Mouse (Mus musculus) hindbrain, embryonic 16.5 days (tissue): ENCODE data around the gene Map2k5. TPM values are rescaled to one million over a fixed set of nuclear protein-coding genes. Genes with fewer than 3 reads are reported as not detected.

Experiments used
- ATAC-seq: fragments of 200-750 bp; cut with Nextera tagmentation; 2 replicates; pipeline ENCODE4 v1.8.0; 2017; ENCODE audit warnings: moderate TSS enrichment, moderate library complexity
- H3K27ac ChIP-seq: fragments of 300-500 bp; sonication (generic); 2 replicates; pipeline ENCODE4 v1.5.1; 2014; ENCODE audit warnings: low read depth, mild to moderate bottlenecking, control low read depth, low read length, moderate library complexity
- H3K27me3 ChIP-seq: fragments of 300-500 bp; sonication (generic); replicated peaks from 2 replicates; pipeline ENCODE4 v1.6.1; 2014; ENCODE audit warnings: low read length; ENCODE audit not compliant: control insufficient read depth, insufficient read depth
- H3K36me3 ChIP-seq: fragments of 300-500 bp; sonication (generic); 2 replicates; pipeline ENCODE4 v1.6.1; 2014; ENCODE audit warnings: mild to moderate bottlenecking, low read length, moderate library complexity, mixed read lengths; ENCODE audit not compliant: control insufficient read depth, insufficient read depth
- H3K4me1 ChIP-seq: fragments of 300-500 bp; sonication (generic); 2 replicates; pipeline ENCODE4 v1.6.1; 2014; ENCODE audit warnings: low read depth, low read length; ENCODE audit not compliant: control insufficient read depth, insufficient read depth
- H3K4me2 ChIP-seq: fragments of 300-500 bp; sonication (generic); 2 replicates; pipeline ENCODE4 v1.6.1; 2014; ENCODE audit warnings: mild to moderate bottlenecking, low read length, control low read depth, moderate library complexity
- H3K4me3 ChIP-seq: fragments of 300-500 bp; sonication (generic); 2 replicates; pipeline ENCODE4 v1.5.1; 2014; ENCODE audit warnings: mild to moderate bottlenecking, low read length, control low read depth, moderate library complexity
- H3K9ac ChIP-seq: fragments of 300-500 bp; sonication (generic); 2 replicates; pipeline ENCODE4 v1.6.1; 2014; ENCODE audit warnings: low read depth, mild to moderate bottlenecking, control low read depth, low read length, moderate library complexity
- H3K9me3 ChIP-seq: fragments of 300-500 bp; sonication (generic); 2 replicates; pipeline ENCODE4 v1.6.1; 2014; ENCODE audit warnings: mild to moderate bottlenecking, low read length, moderate library complexity; ENCODE audit not compliant: control insufficient read depth
- WGBS: fragments of 180-500 bp; shearing (Covaris S2); extraction: QIAGEN DNeasy Blood & Tissue Kit; methylation state at CpG from one replicate; pipeline ENCODE4 v1.1.7; 2014; 5-methylcytosine and 5-hydroxymethylcytosine counted together
- polyA plus RNA-seq: library from polyadenylated mRNA; unstranded; fragments of >200 nt; fragmentation: Nextera tagmentation; extraction: Ambion mirVana; gene quantifications from 2 replicates; pipeline ENCODE4 v1.2.1, GENCODE M21; 2015

Gene Map2k5
- polyA plus RNA-seq, 1 experiment from 2014 or later: 31.2 TPM

- no peak for ATAC-seq
- Histone ChIP-seq H3K4me1 (peaks cover 30% of the 10 kb centered on the region), H3K9ac (no peak overlapping the region), H3K4me2 (peak overlapping the region; percentile 14; the same call in 1 of the 2 replicates), H3K27me3 (peaks cover 36% of the 10 kb centered on the region), H3K36me3 (no peaks in the 10 kb centered on the region), H3K4me3 (no peak overlapping the region), H3K27ac (no peak overlapping the region), H3K9me3 (no peaks in the 10 kb centered on the region)
- WGBS: 5% methylated on average over 6 of the region's 6 CpGs
Observed at GRCm38 (mm10) chr9:63137615-63137915, 240.1 kb downstream of the Map2k5 start.

GRCm38 (mm10) chr9:63136756-63137614 is 240.7 kb downstream of the Map2k5 start:
- Histone ChIP-seq H3K9me3 (no peaks in the 10 kb centered on the region), H3K4me3 (no peak overlapping the region), H3K9ac (no peak overlapping the region), H3K4me2 (no peak overlapping the region; the same call in 1 of the 2 replicates), H3K27me3 (peaks cover 31% of the 10 kb centered on the region), H3K4me1 (peaks cover 27% of the 10 kb centered on the region), H3K27ac (no peak overlapping the region), H3K36me3 (no peaks in the 10 kb centered on the region)
- 5% methylated on average over 19 of the region's 19 CpGs for WGBS
- ATAC-seq: no peak

GRCm38 (mm10) chr9:63136241-63136640 is 241.5 kb downstream of the Map2k5 start:
- H3K4me1 ChIP-seq: peaks cover 32% of the 10 kb centered on the region
- no peak overlapping the region for H3K4me2 ChIP-seq
- 5% methylated on average over 8 of the region's 8 CpGs for WGBS
- H3K9me3 ChIP-seq: no peaks in the 10 kb centered on the region
- H3K36me3 ChIP-seq: no peaks in the 10 kb centered on the region
- H3K27ac ChIP-seq: no peak overlapping the region
- ATAC-seq: no peak
- H3K9ac ChIP-seq: no peak overlapping the region
- H3K4me3 ChIP-seq: no peak overlapping the region
- H3K27me3 ChIP-seq: peaks cover 24% of the 10 kb centered on the region

GRCm38 (mm10) chr9:63135801-63136200 is 241.9 kb downstream of the Map2k5 start:
- no peaks in the 10 kb centered on the region for H3K9me3 ChIP-seq
- no peak overlapping the region for H3K27ac ChIP-seq
- H3K4me3 ChIP-seq: peak overlapping the region; percentile 30
- peak overlapping the region; percentile 60 for H3K4me2 ChIP-seq
- H3K36me3 ChIP-seq: no peaks in the 10 kb centered on the region
- H3K27me3 ChIP-seq: peaks cover 20% of the 10 kb centered on the region
- under 1% methylated on average over 16 of the region's 16 CpGs for WGBS
- H3K4me1 ChIP-seq: peaks cover 32% of the 10 kb centered on the region
- ATAC-seq: no peak
- peak overlapping the region; percentile 10; the same call in 1 of the 2 replicates for H3K9ac ChIP-seq

GRCm38 (mm10) chr9:63135356-63135755 is 242.3 kb downstream of the Map2k5 start:
- Histone ChIP-seq H3K4me1 (peaks cover 31% of the 10 kb centered on the region), H3K27me3 (peaks cover 19% of the 10 kb centered on the region), H3K4me3 (peak overlapping the region; percentile 30)

GRCm38 (mm10) chr9:63133659-63134058 is 244.0 kb downstream of the Map2k5 start:
- peaks cover 9% of the 10 kb centered on the region for H3K27me3 ChIP-seq
- H3K36me3 ChIP-seq: no peaks in the 10 kb centered on the region
- H3K4me1 ChIP-seq: peaks cover 23% of the 10 kb centered on the region
- H3K9ac ChIP-seq: peak overlapping the region; percentile 53
- no peaks in the 10 kb centered on the region for H3K9me3 ChIP-seq
- ATAC-seq: no peak
- peak overlapping the region; percentile 70 for H3K4me2 ChIP-seq
- H3K4me3 ChIP-seq: peak overlapping the region; percentile 42
- WGBS: 17% methylated on average over 6 of the region's 6 CpGs
- H3K27ac ChIP-seq: no peak overlapping the region

More at GRCm38 (mm10) chr9:63135356-63135755, 242.3 kb downstream of the Map2k5 start:
- Histone ChIP-seq H3K9ac (peak overlapping the region; percentile 10; the same call in 1 of the 2 replicates), H3K4me2 (peak overlapping the region; percentile 60), H3K9me3 (no peaks in the 10 kb centered on the region), H3K36me3 (no peaks in the 10 kb centered on the region), H3K27ac (no peak overlapping the region)
- no peak for ATAC-seq
- WGBS: 6% methylated on average over 11 of the region's 11 CpGs

- H3K27ac ChIP-seq: peak overlapping the region; percentile 82
- peak overlapping the region; percentile 59 for H3K4me3 ChIP-seq
- 1% methylated on average over 48 of the region's 48 CpGs for WGBS
- H3K27me3 ChIP-seq: peaks cover 9% of the 10 kb centered on the region
- H3K9me3 ChIP-seq: no peaks in the 10 kb centered on the region
- peak overlapping the region; percentile 76 for H3K9ac ChIP-seq
- H3K4me1 ChIP-seq: peaks cover 20% of the 10 kb centered on the region
- H3K36me3 ChIP-seq: no peaks in the 10 kb centered on the region
- H3K4me2 ChIP-seq: peak overlapping the region; percentile 85
- peak; percentile 97 for ATAC-seq
Observed at GRCm38 (mm10) chr9:63132673-63133601, 244.8 kb downstream of the Map2k5 start.

- Histone ChIP-seq H3K9ac (peak overlapping the region; percentile 76), H3K9me3 (no peaks in the 10 kb centered on the region), H3K4me3 (peak overlapping the region; percentile 59), H3K4me2 (peak overlapping the region; percentile 85), H3K27me3 (peaks cover 9% of the 10 kb centered on the region), H3K4me1 (peaks cover 20% of the 10 kb centered on the region), H3K27ac (peak overlapping the region; percentile 82), H3K36me3 (no peaks in the 10 kb centered on the region)
- ATAC-seq: peak; percentile 32
- 1% methylated on average over 28 of the region's 28 CpGs for WGBS
Observed at GRCm38 (mm10) chr9:63131957-63132602, 245.6 kb downstream of the Map2k5 start.
